Mouse (Mus musculus): ENCODE measurements at regions not wholly inside any gene's neighbourhood (a gene's known extent, or its start where the extent isn't known, plus 50 kb on each side); places are given as distances from the start of the nearest gene placed in this dataset.

GRCm38 (mm10) chr5:51928801-51929200, 261.5 kb downstream of the Dhx15 start:
- DNase-seq, result no peak
- TF ChIP-seq CTCF (conservative IDR thresholded peaks at IDR 0.05; ENCODE audit: insufficient read depth, insufficient read length, low read depth, low read length) (no peak), POLR2A (IDR thresholded peaks at IDR 0.05; ENCODE audit: low read depth, low read length) (no peak)
- 78% methylated on average over 3 of the region's 3 CpGs for WGBS
- no peak overlapping the region for H3K27ac ChIP-seq (ENCODE audit: insufficient read depth, low read depth, low read length)
- no peak overlapping the region for H3K4me3 ChIP-seq (ENCODE audit: insufficient read depth, low read depth, low read length)
- no peaks in the 10 kb centered on the region for H3K4me1 ChIP-seq (ENCODE audit: control insufficient read depth, insufficient read depth, low read length)
- no peaks in the 10 kb centered on the region for H3K27me3 ChIP-seq (replicated peaks; ENCODE audit: control insufficient read depth, insufficient read depth, low read length)
- no peaks in the 10 kb centered on the region for H3K36me3 ChIP-seq (ENCODE audit: control insufficient read depth, insufficient read depth, low read length)

DNA sequence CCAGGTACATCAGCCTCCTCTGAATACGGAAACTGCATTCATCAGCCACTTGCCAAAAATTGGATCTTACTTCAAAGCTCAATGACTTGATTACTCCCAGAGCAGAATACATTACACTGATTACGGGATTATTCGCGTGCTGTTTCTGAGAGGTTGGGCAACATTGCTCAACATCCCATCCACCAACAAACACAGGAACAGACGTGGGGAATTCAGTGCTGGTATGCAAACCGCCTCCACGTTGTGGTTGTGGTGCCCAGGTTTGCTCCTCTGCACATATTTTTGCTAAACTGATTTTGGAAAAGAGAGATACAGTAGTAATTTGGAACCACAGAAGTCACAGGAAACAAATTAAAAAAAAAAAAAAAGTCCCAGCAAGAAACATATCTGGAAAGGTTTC, 266.9 kb downstream of the Dhx15 start:
- Histone ChIP-seq H3K27ac (ENCODE audit: insufficient read depth, low read depth, low read length) (no peak overlapping the region), H3K4me3 (ENCODE audit: insufficient read depth, low read depth, low read length) (no peak overlapping the region), H3K27me3 (replicated peaks; ENCODE audit: control insufficient read depth, insufficient read depth, low read length) (no peaks in the 10 kb centered on the region), H3K36me3 (ENCODE audit: control insufficient read depth, insufficient read depth, low read length) (no peaks in the 10 kb centered on the region), H3K4me1 (ENCODE audit: control insufficient read depth, insufficient read depth, low read length) (no peaks in the 10 kb centered on the region)
- DNase-seq, result no peak
- WGBS, result 82% methylated on average over 7 of the region's 7 CpGs
- no peak for TF ChIP-seq CTCF (conservative IDR thresholded peaks at IDR 0.05; ENCODE audit: insufficient read depth, insufficient read length, low read depth, low read length)
- TF ChIP-seq POLR2A (IDR thresholded peaks at IDR 0.05; ENCODE audit: low read depth, low read length), result no peak

DNA sequence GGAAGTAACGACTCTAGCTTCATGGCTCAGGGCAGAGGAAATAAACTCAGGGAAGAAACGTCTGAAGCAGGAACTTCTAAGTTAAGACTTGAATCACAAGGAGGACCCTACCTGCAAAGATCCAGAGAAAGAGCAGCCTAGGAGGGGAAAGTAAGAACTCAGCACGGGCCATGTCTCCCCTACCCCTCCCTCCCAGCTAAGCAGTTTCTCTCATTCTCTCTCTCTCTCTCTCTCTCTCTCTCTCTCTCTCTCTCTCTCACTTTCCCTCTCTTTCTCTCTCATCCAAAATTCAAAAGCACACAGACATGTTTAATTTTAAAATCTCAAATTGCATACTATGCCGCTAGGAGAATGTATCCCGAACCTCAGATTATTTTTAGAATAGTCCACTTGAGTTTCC, 267.3 kb downstream of the Dhx15 start:
- H3K36me3 ChIP-seq (ENCODE audit: control insufficient read depth, insufficient read depth, low read length), result no peaks in the 10 kb centered on the region
- no peak overlapping the region for H3K4me3 ChIP-seq (ENCODE audit: insufficient read depth, low read depth, low read length)
- WGBS, result 54% methylated on average over 5 of the region's 5 CpGs
- TF ChIP-seq POLR2A (IDR thresholded peaks at IDR 0.05; ENCODE audit: low read depth, low read length) (no peak), CTCF (conservative IDR thresholded peaks at IDR 0.05; ENCODE audit: insufficient read depth, insufficient read length, low read depth, low read length) (no peak)
- H3K27ac ChIP-seq (ENCODE audit: insufficient read depth, low read depth, low read length), result no peak overlapping the region
- H3K27me3 ChIP-seq (replicated peaks; ENCODE audit: control insufficient read depth, insufficient read depth, low read length), result no peaks in the 10 kb centered on the region
- H3K4me1 ChIP-seq (ENCODE audit: control insufficient read depth, insufficient read depth, low read length), result no peaks in the 10 kb centered on the region
- DNase-seq, result no peak

GRCm38 (mm10) chr5:51922494-51922893, 267.8 kb downstream of the Dhx15 start:
- H3K4me3 ChIP-seq (ENCODE audit: insufficient read depth, low read depth, low read length), result no peak overlapping the region
- H3K36me3 ChIP-seq (ENCODE audit: control insufficient read depth, insufficient read depth, low read length), result no peaks in the 10 kb centered on the region
- no peak overlapping the region for H3K27ac ChIP-seq (ENCODE audit: insufficient read depth, low read depth, low read length)
- TF ChIP-seq POLR2A (IDR thresholded peaks at IDR 0.05; ENCODE audit: low read depth, low read length), result no peak
- no peak for TF ChIP-seq CTCF (conservative IDR thresholded peaks at IDR 0.05; ENCODE audit: insufficient read depth, insufficient read length, low read depth, low read length)
- no peak for DNase-seq
- H3K27me3 ChIP-seq (replicated peaks; ENCODE audit: control insufficient read depth, insufficient read depth, low read length), result no peaks in the 10 kb centered on the region
- 64% methylated on average over 7 of the region's 7 CpGs for WGBS
- H3K4me1 ChIP-seq (ENCODE audit: control insufficient read depth, insufficient read depth, low read length), result no peaks in the 10 kb centered on the region

GRCm38 (mm10) chr5:51917812-51918448, 272.4 kb downstream of the Dhx15 start:
- no peak overlapping the region for H3K4me3 ChIP-seq (ENCODE audit: insufficient read depth, low read depth, low read length)
- H3K27ac ChIP-seq (ENCODE audit: insufficient read depth, low read depth, low read length), result no peak overlapping the region
- no peaks in the 10 kb centered on the region for H3K36me3 ChIP-seq (ENCODE audit: control insufficient read depth, insufficient read depth, low read length)
- no peaks in the 10 kb centered on the region for H3K27me3 ChIP-seq (replicated peaks; ENCODE audit: control insufficient read depth, insufficient read depth, low read length)
- DNase-seq, result peak; percentile 80
- H3K4me1 ChIP-seq (ENCODE audit: control insufficient read depth, insufficient read depth, low read length), result no peaks in the 10 kb centered on the region
- 30% methylated on average over 4 of the region's 4 CpGs for WGBS
- no peak for TF ChIP-seq POLR2A (IDR thresholded peaks at IDR 0.05; ENCODE audit: low read depth, low read length)
- TF ChIP-seq CTCF (conservative IDR thresholded peaks at IDR 0.05; ENCODE audit: insufficient read depth, insufficient read length, low read depth, low read length), result no peak

DNA sequence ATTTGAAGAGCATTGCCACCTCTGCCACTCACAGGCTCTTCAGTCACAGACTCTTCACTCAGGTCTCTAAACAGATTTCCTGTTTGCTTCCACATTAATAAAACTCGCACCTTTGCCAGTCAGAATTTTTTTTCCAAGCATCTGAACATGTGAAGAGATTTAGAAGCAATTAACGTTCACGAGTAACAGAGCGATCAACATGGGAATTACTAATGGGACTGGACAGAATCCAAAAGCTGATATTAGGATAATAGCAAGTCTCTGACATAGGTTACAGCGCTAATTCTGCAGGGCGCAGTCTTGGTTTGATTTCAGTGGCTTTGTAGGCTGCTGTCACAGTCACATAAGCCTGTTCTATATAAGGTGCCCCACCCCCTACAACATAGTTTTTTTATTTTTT, 275.6 kb downstream of the Dhx15 start:
- Histone ChIP-seq H3K36me3 (ENCODE audit: control insufficient read depth, insufficient read depth, low read length) (no peaks in the 10 kb centered on the region), H3K27me3 (replicated peaks; ENCODE audit: control insufficient read depth, insufficient read depth, low read length) (no peaks in the 10 kb centered on the region), H3K4me3 (ENCODE audit: insufficient read depth, low read depth, low read length) (no peak overlapping the region), H3K4me1 (ENCODE audit: control insufficient read depth, insufficient read depth, low read length) (no peaks in the 10 kb centered on the region), H3K27ac (ENCODE audit: insufficient read depth, low read depth, low read length) (no peak overlapping the region)
- TF ChIP-seq CTCF (conservative IDR thresholded peaks at IDR 0.05; ENCODE audit: insufficient read depth, insufficient read length, low read depth, low read length), result no peak
- no peak for TF ChIP-seq POLR2A (IDR thresholded peaks at IDR 0.05; ENCODE audit: low read depth, low read length)
- 76% methylated on average over 6 of the region's 6 CpGs for WGBS
- no peak for DNase-seq

DNA sequence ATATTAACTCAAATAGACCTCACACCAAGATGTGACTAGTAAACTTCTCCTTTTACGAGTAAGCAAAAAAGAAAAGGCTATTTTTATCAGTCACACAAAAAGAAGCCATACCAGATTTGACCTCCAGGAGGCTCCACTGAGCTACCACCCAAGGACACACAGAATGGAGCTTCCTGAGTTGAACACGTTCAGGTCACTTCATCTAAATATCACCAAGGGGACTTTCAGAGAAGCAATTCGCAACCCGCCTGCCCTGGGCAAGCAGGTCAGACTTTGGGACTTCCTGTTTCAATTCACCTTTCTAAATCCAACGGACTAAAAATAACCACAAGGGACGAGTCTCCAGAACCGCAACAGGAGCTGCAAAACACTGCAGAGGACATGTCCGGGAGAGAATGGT, 281.5 kb downstream of the Dhx15 start:
- Histone ChIP-seq H3K36me3 (ENCODE audit: control insufficient read depth, insufficient read depth, low read length) (no peaks in the 10 kb centered on the region), H3K27ac (ENCODE audit: insufficient read depth, low read depth, low read length) (no peak overlapping the region), H3K4me1 (ENCODE audit: control insufficient read depth, insufficient read depth, low read length) (no peaks in the 10 kb centered on the region), H3K27me3 (replicated peaks; ENCODE audit: control insufficient read depth, insufficient read depth, low read length) (no peaks in the 10 kb centered on the region), H3K4me3 (ENCODE audit: insufficient read depth, low read depth, low read length) (no peak overlapping the region)
- WGBS, result 63% methylated on average over 8 of the region's 8 CpGs
- TF ChIP-seq POLR2A (IDR thresholded peaks at IDR 0.05; ENCODE audit: low read depth, low read length) (no peak), CTCF (conservative IDR thresholded peaks at IDR 0.05; ENCODE audit: insufficient read depth, insufficient read length, low read depth, low read length) (0 out of 2 replicates have a peak, but pooled peaks have one; percentile 11)
- DNase-seq, result no peak
